Mouse (Mus musculus) forebrain, embryonic 15.5 days (tissue): ENCODE data around the gene Pik3cb. TPM values are rescaled to one million over a fixed set of nuclear protein-coding genes. Genes with fewer than 3 reads are reported as not detected.
A peak's percentile ranks its signal among the peaks of the same experiment; 100 is the strongest.

Experiments
- ATAC-seq: fragments of 200-750 bp; cut with Nextera tagmentation; replicated peaks from 2 replicates; pipeline ENCODE4 v1.8.0; 2017; ENCODE audit warnings: mild to moderate bottlenecking, moderate TSS enrichment, moderate library complexity
- H3K27ac ChIP-seq: fragments of 300-500 bp; sonication (generic); replicated peaks from 2 replicates; pipeline ENCODE4 v1.5.1; 2015; ENCODE audit warnings: mild to moderate bottlenecking, inconsistent platforms
- H3K27me3 ChIP-seq: fragments of 300-500 bp; sonication (generic); 2 replicates; pipeline ENCODE4 v1.6.1; 2015; ENCODE audit warnings: inconsistent platforms
- H3K36me3 ChIP-seq: fragments of 300-500 bp; sonication (generic); 2 replicates; pipeline ENCODE4 v1.6.1; 2015; ENCODE audit warnings: mild to moderate bottlenecking, inconsistent platforms
- H3K4me1 ChIP-seq: fragments of 300-500 bp; sonication (generic); 2 replicates; pipeline ENCODE4 v1.6.1; 2015; ENCODE audit warnings: inconsistent platforms
- H3K4me2 ChIP-seq: fragments of 300-500 bp; sonication (generic); replicated peaks from 2 replicates; pipeline ENCODE4 v1.6.1; 2015; ENCODE audit warnings: mild to moderate bottlenecking, inconsistent platforms
- H3K4me3 ChIP-seq: fragments of 300-500 bp; sonication (generic); 2 replicates; pipeline ENCODE4 v1.5.1; 2015; ENCODE audit warnings: mild to moderate bottlenecking, inconsistent platforms
- H3K9ac ChIP-seq: fragments of 300-500 bp; sonication (generic); replicated peaks from 2 replicates; pipeline ENCODE4 v1.6.1; 2015; ENCODE audit warnings: mild to moderate bottlenecking, inconsistent platforms
- H3K9me3 ChIP-seq: fragments of 300-500 bp; sonication (generic); 2 replicates; pipeline ENCODE4 v1.6.1; 2016; ENCODE audit warnings: inconsistent platforms
- WGBS: fragments of 180-500 bp; shearing (Covaris S2); methylation state at CpG from one replicate; pipeline ENCODE4 v1.1.7; 2015; ENCODE audit warnings: mixed read lengths; 5-methylcytosine and 5-hydroxymethylcytosine counted together
- polyA plus RNA-seq: library from polyadenylated mRNA; unstranded; fragments of >200 nt; fragmentation: Nextera tagmentation; extraction: Ambion mirVana; gene quantifications from 2 replicates; pipeline ENCODE4 v1.2.1, GENCODE M21; 2015

Pik3cb gene
- polyA plus RNA-seq, 1 experiment from 2014 or later: 3.7 TPM

DNA sequence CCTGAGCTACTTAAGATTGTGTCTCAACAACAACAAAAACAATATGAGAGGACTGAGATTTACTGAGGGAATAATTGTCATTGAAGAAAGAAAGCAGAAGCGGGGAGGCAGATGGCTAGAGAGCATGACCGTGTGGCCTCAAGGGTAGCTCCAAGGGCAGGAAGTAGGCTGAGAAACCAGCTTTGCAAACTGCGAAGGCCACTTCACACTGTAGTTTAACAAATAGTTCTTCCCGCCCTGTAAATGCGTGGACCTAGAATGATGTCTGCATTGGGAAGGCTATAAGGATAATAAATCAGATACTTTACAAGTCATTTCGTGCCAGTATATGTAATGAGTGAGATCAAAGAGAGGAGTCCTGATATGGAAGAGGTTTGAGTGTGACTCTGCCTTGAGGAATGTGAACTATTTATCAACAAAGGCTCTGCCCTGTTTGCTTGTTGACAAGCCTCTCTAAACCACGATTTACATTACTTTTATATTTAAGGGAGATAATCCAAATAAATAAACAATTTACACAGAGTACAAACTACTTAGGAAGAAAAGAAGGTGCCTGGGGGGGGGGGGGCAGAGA is 4.1 kb upstream of the Pik3cb start:
- WGBS: 78% methylated on average over 7 of the region's 7 CpGs
- peaks cover 4% of the 10 kb centered on the region; the same call in 1 of the 2 replicates for H3K27me3 ChIP-seq
- no peak overlapping the region for H3K9ac ChIP-seq
- no peak for ATAC-seq
- no peaks in the 10 kb centered on the region for H3K36me3 ChIP-seq
- peaks cover 9% of the 10 kb centered on the region for H3K4me1 ChIP-seq
- H3K9me3 ChIP-seq: no peaks in the 10 kb centered on the region
- H3K4me2 ChIP-seq: no peak overlapping the region
- no peak overlapping the region for H3K27ac ChIP-seq
- no peak overlapping the region for H3K4me3 ChIP-seq

DNA sequence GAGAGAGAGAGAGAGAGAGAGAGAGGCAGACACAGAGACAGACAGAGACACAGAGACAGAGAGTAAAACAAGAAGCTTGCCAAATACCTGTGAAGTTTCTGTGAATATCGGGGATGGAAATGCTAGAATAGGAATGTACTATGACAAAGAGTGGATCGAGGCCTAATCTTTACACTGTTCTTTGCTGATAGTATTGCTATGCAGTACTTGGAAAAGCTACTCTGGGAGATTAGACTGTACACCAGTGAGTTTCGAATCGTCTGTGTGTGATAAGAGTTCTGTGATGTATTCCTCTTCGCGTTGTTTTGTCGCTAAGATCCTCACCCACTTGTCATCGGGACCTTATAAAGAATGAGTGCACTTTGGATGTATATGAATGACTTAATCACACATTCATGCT is 1.2 kb upstream of the Pik3cb start:
- Histone ChIP-seq H3K9me3 (no peaks in the 10 kb centered on the region), H3K9ac (no peak overlapping the region), H3K4me3 (no peak overlapping the region), H3K27ac (no peak overlapping the region), H3K27me3 (peaks cover 4% of the 10 kb centered on the region; the same call in 1 of the 2 replicates), H3K4me2 (no peak overlapping the region), H3K4me1 (peaks cover 31% of the 10 kb centered on the region), H3K36me3 (no peaks in the 10 kb centered on the region)
- ATAC-seq: no peak
- WGBS: 60% methylated on average over 8 of the region's 8 CpGs

DNA sequence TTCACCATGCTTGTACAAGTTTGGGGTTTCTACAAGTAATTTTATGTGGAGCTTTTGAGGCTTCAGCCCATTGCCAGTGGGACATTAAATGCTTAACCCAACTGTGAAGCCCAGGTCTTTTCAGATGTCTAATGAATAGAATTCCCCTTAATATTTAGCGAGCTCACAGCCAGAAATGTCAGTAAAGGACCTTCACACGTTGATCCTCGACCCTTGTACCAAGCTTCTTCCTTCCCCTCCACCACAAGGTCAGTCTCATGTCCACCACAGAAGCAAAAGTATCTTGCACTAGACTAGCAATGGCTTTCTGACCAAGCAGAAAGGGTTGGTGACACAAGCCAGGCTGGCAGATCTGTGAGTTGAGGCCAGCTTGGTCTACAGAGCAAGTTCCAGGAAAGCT is 750 bp upstream of the Pik3cb start:
- H3K9ac ChIP-seq: peak overlapping the region; percentile 4; the same call in 1 of the 2 replicates
- H3K9me3 ChIP-seq: no peaks in the 10 kb centered on the region
- H3K4me2 ChIP-seq: peak overlapping the region; percentile 52; the same call in 1 of the 2 replicates
- WGBS: 39% methylated on average over 3 of the region's 3 CpGs
- H3K4me3 ChIP-seq: peak overlapping the region; percentile 63; the same call in 1 of the 2 replicates
- no peak for ATAC-seq
- peaks cover 4% of the 10 kb centered on the region; the same call in 1 of the 2 replicates for H3K27me3 ChIP-seq
- H3K27ac ChIP-seq: peak overlapping the region; percentile 95; the same call in 1 of the 2 replicates
- H3K4me1 ChIP-seq: peaks cover 31% of the 10 kb centered on the region
- H3K36me3 ChIP-seq: no peaks in the 10 kb centered on the region

DNA sequence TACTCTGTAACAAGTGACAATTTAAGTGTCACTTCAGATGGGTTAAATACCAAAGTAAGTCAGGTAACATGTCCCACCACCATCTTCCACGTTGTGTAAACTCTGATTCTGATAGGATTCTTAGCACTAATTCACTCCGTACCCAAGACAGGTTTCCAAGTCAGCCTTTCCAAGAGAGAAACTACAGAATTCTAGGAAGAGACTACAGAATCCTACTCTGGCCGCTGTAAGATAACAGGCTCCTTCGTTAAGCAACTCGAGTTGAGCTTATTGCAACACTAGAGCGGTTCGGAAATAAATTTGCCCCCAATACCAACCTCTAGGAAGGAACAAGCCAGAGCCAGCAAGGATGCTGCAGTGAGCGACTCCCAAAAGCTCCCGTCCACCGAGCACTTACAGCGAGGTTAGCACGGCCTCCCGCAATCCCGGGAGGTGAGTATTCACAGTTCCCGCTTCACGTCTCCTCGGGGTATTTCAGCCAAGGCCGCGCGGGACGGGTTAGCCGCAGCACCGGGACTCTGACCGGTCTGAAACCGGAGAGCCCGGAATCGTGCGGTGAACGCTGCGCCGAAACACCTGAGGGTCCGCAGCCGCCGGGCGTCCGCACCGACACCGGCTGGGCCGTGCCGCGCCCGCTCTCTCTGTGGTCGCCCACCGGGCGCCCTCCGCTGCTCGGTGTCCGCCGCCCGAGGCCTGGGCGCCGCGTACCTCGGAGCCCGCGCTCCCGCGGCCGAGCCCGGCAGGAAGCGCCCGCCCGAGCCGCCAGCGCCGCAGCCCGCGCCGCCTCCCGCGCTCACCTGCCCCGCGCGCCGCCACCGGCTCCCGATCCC is 1.0 kb downstream of the Pik3cb start:
- H3K4me1 ChIP-seq: peaks cover 31% of the 10 kb centered on the region
- peak overlapping the region; percentile 52 for H3K4me2 ChIP-seq
- H3K27ac ChIP-seq: peak overlapping the region; percentile 95
- peak; percentile 83 for ATAC-seq
- WGBS: under 1% methylated on average over 70 of the region's 77 CpGs
- no peaks in the 10 kb centered on the region for H3K9me3 ChIP-seq
- peaks cover 4% of the 10 kb centered on the region; the same call in 1 of the 2 replicates for H3K27me3 ChIP-seq
- peak overlapping the region; percentile 74 for H3K9ac ChIP-seq
- H3K36me3 ChIP-seq: no peaks in the 10 kb centered on the region
- peak overlapping the region; percentile 63 for H3K4me3 ChIP-seq

DNA sequence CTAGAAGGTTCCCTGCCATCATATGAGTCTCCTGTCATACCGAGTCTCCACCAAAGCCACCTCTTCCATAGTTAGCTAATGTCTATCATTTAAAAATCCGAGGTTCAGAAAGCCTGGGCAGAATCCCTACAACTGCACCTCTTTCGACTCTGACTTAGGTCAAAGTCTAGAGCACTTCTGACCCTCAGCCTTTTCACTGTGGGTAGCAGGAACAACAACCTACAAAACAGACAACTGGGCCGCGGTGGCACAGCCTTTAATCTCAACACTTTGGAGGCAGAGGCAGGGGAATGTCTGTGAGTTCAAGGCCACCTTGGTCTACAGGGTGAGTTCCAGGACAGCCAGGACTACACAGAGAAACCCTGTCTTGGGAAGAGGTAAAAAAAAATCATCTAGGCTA is 3.1 kb downstream of the Pik3cb start:
- H3K4me2 ChIP-seq: no peak overlapping the region
- H3K36me3 ChIP-seq: no peaks in the 10 kb centered on the region
- no peak for ATAC-seq
- peaks cover 4% of the 10 kb centered on the region; the same call in 1 of the 2 replicates for H3K27me3 ChIP-seq
- H3K4me1 ChIP-seq: peaks cover 31% of the 10 kb centered on the region
- H3K9ac ChIP-seq: no peak overlapping the region
- no peaks in the 10 kb centered on the region for H3K9me3 ChIP-seq
- 82% methylated on average over 5 of the region's 5 CpGs for WGBS
- no peak overlapping the region for H3K4me3 ChIP-seq
- H3K27ac ChIP-seq: no peak overlapping the region

DNA sequence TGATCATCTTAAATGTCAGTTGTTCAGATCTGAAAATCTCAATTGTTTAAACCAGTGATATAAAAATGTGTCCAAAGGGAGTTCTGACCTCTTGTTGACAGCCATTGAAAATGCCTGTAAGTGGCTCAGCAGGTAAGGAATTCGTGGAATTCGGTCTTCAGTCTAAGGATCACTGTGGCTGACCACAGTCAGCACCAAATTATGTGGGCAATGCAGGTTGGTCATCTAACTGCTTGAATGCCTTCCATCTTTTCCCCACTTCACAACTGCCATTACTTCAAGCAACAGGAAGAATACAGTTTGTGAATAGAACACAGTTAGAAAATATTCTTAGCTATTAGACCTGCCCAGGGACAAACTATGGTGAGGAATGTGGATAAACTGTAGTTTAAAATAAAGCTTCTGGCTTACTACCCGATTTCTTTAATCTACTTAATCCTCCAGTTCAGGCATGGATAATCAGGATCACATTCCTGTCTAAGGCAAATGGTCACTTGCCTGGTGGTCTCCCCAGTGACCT is 8.4 kb downstream of the Pik3cb start:
- Histone ChIP-seq H3K4me2 (no peak overlapping the region), H3K36me3 (no peaks in the 10 kb centered on the region), H3K27me3 (no peaks in the 10 kb centered on the region), H3K27ac (no peak overlapping the region), H3K4me3 (no peak overlapping the region), H3K9ac (no peak overlapping the region), H3K4me1 (peaks cover under 1% of the 10 kb centered on the region; the same call in 1 of the 2 replicates), H3K9me3 (no peaks in the 10 kb centered on the region)
- 25% methylated on average over 3 of the region's 3 CpGs for WGBS
- no peak for ATAC-seq

DNA sequence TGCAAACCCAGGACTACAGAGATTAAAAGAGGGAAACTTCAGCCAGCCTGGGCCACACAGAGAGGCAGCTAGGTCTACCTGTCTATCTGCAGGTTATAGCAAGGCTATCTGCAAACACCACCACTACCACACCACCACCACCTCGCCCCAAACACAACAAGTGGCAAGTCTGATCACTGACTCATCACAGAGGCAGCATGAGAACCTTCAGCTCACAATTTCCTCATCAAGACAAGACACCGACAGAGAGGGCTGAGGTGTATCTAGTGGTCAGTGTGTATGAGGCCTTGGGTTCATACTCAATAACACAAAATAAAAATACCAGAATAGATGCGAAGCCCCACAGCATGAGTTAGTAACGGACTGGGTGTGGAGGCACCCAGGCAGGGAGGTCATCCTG is 9.3 kb downstream of the Pik3cb start:
- no peak for ATAC-seq
- H3K27me3 ChIP-seq: no peaks in the 10 kb centered on the region
- H3K9me3 ChIP-seq: no peaks in the 10 kb centered on the region
- no peaks in the 10 kb centered on the region for H3K4me1 ChIP-seq
- H3K4me2 ChIP-seq: no peak overlapping the region
- H3K4me3 ChIP-seq: no peak overlapping the region
- H3K36me3 ChIP-seq: no peaks in the 10 kb centered on the region
- WGBS: 95% methylated on average over 4 of the region's 4 CpGs
- H3K27ac ChIP-seq: no peak overlapping the region
- H3K9ac ChIP-seq: no peak overlapping the region

DNA sequence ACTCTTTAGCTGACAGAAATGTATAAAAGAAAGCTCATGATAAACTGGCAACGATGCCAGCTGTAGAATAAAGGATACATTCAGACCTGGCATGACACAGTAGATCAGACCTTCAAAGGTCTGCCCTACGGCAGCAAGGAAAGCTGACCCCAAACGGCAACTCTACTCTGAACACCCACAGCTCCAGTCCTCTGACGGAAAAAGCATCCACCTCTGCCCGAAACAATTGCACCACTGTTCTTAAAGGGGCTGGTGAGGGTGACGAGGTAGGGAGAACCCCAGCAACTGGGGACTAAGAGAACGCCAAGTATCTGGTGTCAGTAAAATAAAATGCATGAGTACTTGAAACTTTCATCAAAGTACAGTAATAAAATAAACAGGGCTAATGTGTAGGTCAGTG is 12.8 kb downstream of the Pik3cb start:
- H3K9ac ChIP-seq: no peak overlapping the region
- H3K36me3 ChIP-seq: no peaks in the 10 kb centered on the region
- no peak overlapping the region for H3K4me2 ChIP-seq
- H3K9me3 ChIP-seq: no peaks in the 10 kb centered on the region
- no peaks in the 10 kb centered on the region for H3K4me1 ChIP-seq
- H3K4me3 ChIP-seq: no peak overlapping the region
- WGBS: 71% methylated on average over 7 of the region's 7 CpGs
- H3K27me3 ChIP-seq: no peaks in the 10 kb centered on the region
- no peak overlapping the region for H3K27ac ChIP-seq
- ATAC-seq: no peak

DNA sequence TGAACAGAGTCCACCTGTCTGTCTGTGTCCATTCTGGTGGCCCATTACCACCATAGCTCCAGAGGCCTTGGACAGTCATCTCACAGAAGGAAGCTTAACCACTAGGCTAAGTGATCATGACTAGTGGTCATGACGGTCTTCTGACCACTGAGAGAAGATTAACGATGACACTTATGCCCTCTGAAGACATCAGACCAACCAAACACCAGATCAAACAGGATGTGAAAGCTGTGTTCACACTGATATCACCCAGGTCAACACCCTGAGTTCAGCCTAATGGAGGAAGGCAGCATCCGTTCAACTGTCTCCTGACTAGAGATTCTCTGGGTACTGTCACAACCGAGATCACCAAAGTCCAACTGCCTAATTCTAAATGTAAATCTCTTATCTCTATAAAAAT is 17.7 kb downstream of the Pik3cb start:
- Histone ChIP-seq H3K27me3 (no peaks in the 10 kb centered on the region), H3K4me2 (no peak overlapping the region), H3K4me3 (no peak overlapping the region), H3K9ac (no peak overlapping the region), H3K36me3 (no peaks in the 10 kb centered on the region), H3K27ac (no peak overlapping the region), H3K4me1 (no peaks in the 10 kb centered on the region), H3K9me3 (no peaks in the 10 kb centered on the region)
- ATAC-seq: no peak
- 92% methylated on average over 4 of the region's 4 CpGs for WGBS

DNA sequence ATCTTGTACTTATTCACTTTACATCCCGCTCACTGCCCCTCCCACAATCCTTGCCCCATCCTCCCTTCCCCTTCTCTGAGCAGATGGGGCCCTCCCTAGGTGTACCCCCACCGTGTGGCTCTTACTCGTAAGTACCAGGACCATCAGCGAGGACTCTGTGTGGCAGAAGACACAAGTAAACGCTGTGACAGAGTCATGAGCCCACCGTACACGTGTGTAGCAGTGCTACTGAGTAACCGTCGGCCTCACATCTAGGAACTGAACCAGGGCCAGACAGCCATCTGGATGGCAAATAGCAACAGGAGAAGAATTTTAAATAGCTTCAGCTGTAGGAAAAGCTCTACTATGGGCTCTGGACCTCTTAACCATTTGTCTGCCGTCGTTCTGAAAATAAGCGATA is 28.0 kb downstream of the Pik3cb start:
- H3K9me3 ChIP-seq: no peaks in the 10 kb centered on the region
- H3K36me3 ChIP-seq: no peaks in the 10 kb centered on the region
- H3K27me3 ChIP-seq: no peaks in the 10 kb centered on the region
- peak; percentile 91 for ATAC-seq
- H3K9ac ChIP-seq: no peak overlapping the region
- WGBS: 31% methylated on average over 12 of the region's 12 CpGs
- H3K4me1 ChIP-seq: peaks cover 30% of the 10 kb centered on the region
- no peak overlapping the region for H3K4me3 ChIP-seq
- H3K27ac ChIP-seq: 0 out of 2 replicates have a peak overlapping the region, but pooled peaks have one; percentile 44
- H3K4me2 ChIP-seq: no peak overlapping the region

DNA sequence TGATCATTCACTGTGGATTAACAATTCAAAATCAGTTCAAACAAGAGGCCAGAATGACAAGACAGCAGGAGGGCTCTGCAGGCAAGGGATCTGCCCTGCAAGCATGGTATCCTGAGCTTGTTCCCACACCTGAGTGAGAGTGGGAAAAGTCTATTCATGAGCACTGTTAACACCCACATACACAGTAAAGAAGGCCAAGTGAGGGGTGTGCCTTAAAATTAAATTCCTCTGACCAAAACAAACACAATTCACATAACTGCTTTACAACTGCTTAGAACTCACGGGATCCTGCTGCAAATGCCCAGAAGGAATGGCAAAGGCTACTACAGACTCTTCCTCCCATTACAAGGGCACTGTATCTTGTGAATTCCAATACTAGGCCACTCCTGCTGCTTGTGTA is 29.3 kb downstream of the Pik3cb start:
- H3K9ac ChIP-seq: no peak overlapping the region
- WGBS: 39% methylated on average over 1 of the region's 1 CpGs
- no peaks in the 10 kb centered on the region for H3K9me3 ChIP-seq
- no peak overlapping the region for H3K27ac ChIP-seq
- no peaks in the 10 kb centered on the region for H3K36me3 ChIP-seq
- ATAC-seq: no peak
- no peak overlapping the region for H3K4me3 ChIP-seq
- H3K4me1 ChIP-seq: peaks cover 27% of the 10 kb centered on the region
- H3K27me3 ChIP-seq: no peaks in the 10 kb centered on the region
- H3K4me2 ChIP-seq: no peak overlapping the region

DNA sequence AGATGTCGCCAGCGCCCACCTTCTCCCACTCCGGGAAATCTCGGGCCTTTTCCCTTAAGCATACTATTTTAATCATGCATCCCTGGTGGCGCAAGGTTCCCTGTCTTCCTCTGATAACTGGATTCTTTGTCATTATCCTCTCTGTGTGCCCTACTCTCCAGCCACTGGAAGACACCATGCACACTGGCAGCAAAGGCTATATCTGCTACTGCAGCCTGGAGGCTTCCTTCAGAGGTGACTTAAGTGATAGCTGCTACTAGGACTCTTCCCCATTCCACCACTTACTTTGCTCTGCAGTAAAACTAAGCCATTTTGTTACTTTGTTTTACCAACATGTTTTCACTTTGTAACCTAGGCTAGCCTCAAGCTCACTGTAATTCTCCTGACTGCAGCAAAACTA is 30.2 kb downstream of the Pik3cb start:
- 57% methylated on average over 5 of the region's 5 CpGs for WGBS
- H3K4me2 ChIP-seq: no peak overlapping the region
- no peak overlapping the region for H3K27ac ChIP-seq
- no peak overlapping the region for H3K9ac ChIP-seq
- H3K27me3 ChIP-seq: no peaks in the 10 kb centered on the region
- peaks cover 22% of the 10 kb centered on the region for H3K4me1 ChIP-seq
- no peak overlapping the region for H3K4me3 ChIP-seq
- no peak for ATAC-seq
- 0 out of 2 replicates have a peak, but pooled peaks cover 3% of the 10 kb centered on the region for H3K36me3 ChIP-seq
- H3K9me3 ChIP-seq: no peaks in the 10 kb centered on the region
